Mouse (Mus musculus): ENCODE results near the gene Ncf2.
"Not testable (repeated sequence)": the region's sequence is repeated elsewhere in the genome, so short reads cannot be mapped to it uniquely, and the experiment has no call there.

Gene Ncf2

GRCm38 (mm10) chr1:152799897-152800296 lies at the start of gene Ncf2:
Gene Ncf2, plus strand, starts transcription at chr1:152800194.
- no peak for DNase-seq

- DNase-seq = no peak
Observed at GRCm38 (mm10) chr1:152750312-152750965, 49.6 kb upstream of the Ncf2 start, which contains the start of gene Apobec4. Gene Apobec4, plus strand, starts transcription at chr1:152750551.

DNA sequence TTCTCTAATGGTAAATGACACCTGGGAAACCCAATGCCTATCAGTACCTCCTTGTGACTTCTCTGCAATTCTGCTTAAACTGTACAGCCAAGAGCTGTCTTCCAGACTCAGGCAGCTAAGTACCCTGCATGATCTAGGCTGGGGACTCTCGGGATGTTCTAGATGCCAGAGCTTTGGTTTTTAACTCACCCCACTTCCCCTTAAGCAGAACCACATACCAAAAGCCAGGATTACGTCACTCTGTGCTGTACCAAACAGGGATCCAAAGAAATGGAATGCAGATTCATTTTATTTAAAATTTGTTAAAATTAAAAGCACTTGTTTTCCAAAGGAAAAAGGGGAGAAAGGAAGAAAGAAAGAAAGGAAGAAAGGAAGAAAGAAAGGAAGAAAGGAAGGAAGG lies 38.2 kb upstream of the Ncf2 start:
- no peak for DNase-seq

GRCm38 (mm10) chr1:152766032-152766772 lies 33.8 kb upstream of the Ncf2 start, which contains the start of the genes Rgl1 and Arpc5:
Gene Rgl1, minus strand, starts transcription at chr1:152766351.
Gene Arpc5, plus strand, starts transcription at chr1:152766542.
- DNase-seq = peak; percentile 97

DNA sequence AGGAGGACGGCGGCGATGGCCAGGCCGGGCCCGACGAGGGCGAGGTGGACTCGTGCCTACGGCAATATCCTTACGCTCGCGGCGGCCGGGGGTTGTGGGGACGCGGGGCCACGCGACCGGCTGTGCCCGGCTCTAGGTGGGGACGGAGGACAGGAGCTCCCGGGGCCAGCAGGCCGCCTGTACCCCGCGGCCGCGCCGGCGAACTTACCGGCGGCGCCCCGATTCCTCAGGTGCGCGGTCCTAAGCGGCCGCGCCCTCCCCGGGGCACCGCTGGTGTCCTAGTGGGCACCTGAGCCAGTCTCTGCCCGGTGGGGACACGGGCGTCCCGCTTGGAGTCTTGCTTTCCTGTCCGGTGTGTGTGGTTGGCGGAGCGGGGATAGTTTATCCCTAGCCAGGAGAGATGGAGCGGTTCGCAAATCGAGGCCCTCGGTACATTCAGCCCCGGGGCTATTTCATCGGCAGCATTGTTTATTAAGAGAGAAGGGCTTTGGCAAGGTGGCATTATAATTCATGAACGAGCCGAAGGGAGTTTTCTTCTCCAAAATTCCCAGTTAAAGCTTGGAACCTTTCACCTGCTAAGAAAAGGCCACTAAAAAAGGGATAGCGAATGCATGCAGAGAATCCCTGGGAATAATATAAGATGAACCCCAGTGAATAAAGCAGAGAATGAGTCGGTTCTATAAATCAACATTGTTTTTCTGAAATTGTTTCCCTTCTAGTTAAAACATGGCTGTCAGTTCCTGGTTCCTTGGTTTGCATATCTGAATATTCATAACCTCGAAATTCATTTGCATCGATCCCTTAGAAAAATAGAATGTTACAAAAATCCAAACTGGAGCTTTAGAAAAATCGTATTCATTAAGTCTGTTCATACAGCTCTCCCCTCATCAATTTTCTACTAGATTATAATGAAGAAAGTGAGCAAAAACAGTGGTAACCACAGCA lies 32.9 kb upstream of the Ncf2 start:
- no peak for DNase-seq

DNA sequence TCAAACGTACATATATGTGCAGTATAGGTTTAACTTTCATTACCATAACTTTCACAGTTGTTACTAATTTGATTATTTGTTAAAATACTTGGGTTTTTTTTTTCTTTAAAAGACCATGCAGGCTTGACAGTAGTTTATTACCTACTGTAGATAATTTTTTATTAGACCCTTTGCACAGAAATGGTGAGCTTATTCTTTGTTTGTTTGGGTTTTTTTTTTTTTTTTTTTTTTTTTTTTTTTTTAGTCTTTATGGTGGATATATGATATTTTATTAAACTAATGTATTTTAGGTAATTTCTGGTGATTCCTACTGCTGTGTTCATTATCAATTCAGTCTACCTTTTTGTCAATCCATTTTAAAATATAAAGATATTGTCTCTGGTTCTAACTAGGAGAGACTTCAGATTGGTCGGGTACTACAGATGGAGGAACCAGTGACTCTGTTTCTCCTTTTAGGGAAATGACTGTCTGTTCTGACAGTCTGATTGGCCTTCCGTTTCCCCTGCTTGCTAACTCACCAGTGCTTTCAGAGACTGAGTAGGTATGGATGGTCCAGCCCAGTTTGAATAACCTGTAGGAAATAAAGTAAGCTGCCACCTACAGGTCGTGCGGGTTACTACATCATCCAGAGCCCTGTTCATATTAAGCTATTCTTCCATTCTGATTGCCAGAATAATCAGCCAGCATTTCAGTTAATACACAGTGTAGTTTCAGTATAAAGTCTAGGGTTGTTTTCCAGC lies 32.1 kb upstream of the Ncf2 start:
- DNase-seq = peak; percentile 84

DNA sequence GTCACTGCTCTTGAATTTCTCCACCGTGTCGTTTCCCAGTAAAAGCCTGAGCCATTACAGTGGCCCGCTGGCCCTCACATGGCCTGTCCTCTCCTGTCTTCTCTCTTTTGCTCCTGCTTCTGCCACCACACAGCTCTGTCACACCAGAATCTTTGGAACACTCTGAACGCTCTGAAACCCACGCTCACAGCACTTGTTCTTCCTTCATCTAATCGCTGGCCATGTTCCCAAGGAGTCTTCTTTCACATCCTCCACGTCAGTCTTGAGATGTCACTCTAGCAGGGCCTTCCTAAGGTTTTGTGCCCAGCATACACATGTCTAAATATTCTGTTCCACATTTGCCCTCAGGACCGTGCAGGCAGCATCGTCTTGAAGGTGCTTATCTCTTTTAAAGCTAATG lies 29.0 kb upstream of the Ncf2 start:
- DNase-seq = no peak

GRCm38 (mm10) chr1:152774601-152775000 lies 25.4 kb upstream of the Ncf2 start:
- DNase-seq = not testable (repeated sequence)

- peak; percentile 40 for DNase-seq
Observed at GRCm38 (mm10) chr1:152779071-152779737, 20.8 kb upstream of the Ncf2 start.

DNA sequence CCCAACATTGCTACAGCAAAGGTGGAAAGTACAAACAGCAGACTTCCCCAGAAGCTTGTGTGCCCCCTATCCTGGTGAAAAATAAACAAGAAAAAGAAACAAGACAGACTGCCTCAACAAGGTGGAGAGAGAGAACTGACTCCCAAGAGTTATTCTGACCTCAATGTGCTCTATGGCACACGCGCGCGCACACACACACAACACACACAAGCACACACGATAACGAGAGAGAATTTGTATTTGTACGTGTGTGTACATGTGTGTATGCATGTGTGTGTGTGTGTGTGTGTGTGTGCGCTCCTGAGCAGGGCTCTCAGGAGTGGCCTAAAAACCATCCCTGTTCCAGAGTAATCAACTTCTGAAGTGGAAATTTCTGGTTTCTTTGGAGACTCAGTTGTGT lies 15.4 kb upstream of the Ncf2 start:
- DNase-seq = no peak

GRCm38 (mm10) chr1:152785446-152785845 lies 14.5 kb upstream of the Ncf2 start:
- not testable (repeated sequence) for DNase-seq

GRCm38 (mm10) chr1:152786953-152787352 lies 13.0 kb upstream of the Ncf2 start:
- DNase-seq = no peak

DNA sequence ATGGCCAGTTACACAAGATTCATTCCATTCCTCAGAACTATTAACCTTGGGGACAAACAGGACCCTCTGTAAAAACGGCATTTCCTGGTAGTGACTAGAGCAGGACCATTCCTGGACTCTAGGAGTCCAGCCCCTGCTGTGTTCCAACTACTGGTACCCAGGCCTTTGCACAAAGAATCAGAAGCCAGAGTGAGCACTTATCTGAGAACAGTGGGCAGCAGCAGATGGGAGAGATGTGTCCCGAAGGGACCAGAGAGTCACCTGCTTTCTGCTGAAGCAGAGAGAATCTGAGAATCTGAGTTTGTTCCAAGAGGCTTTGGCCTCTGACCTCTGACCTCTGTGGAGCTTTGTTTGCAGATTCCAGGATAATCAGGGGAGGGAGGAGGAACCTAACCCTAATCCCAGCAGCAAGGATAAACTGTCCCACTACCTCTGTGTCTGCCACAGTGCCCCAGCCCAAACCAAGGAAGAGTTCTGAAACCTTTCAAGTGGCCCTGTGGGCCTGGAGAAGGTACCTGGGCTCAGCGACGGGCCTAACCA lies 11.8 kb upstream of the Ncf2 start:
- DNase-seq = no peak

- DNase-seq = no peak
Observed at GRCm38 (mm10) chr1:152790254-152790653, 9.7 kb upstream of the Ncf2 start.

DNA sequence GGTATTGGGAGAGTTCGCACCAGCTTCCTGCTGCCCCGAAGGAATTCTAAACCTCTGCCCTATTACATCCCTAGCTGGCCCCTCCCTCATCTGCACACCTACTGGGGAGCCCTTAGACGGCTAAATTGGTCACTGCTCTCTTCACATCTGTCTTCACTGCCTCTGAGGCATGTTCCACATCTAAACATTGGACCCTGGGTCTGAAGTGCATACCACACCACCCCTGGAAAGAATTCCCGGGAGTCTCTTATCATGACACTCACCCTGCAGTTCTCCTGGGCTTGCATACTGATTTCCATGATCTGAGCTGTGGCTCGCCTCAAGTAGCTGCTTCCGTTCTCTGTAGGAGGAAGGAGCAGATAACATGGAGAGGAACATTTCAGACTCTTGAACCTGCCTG lies 9.2 kb upstream of the Ncf2 start:
- DNase-seq = no peak

GRCm38 (mm10) chr1:152791269-152791668 lies 8.7 kb upstream of the Ncf2 start:
- DNase-seq = no peak

DNA sequence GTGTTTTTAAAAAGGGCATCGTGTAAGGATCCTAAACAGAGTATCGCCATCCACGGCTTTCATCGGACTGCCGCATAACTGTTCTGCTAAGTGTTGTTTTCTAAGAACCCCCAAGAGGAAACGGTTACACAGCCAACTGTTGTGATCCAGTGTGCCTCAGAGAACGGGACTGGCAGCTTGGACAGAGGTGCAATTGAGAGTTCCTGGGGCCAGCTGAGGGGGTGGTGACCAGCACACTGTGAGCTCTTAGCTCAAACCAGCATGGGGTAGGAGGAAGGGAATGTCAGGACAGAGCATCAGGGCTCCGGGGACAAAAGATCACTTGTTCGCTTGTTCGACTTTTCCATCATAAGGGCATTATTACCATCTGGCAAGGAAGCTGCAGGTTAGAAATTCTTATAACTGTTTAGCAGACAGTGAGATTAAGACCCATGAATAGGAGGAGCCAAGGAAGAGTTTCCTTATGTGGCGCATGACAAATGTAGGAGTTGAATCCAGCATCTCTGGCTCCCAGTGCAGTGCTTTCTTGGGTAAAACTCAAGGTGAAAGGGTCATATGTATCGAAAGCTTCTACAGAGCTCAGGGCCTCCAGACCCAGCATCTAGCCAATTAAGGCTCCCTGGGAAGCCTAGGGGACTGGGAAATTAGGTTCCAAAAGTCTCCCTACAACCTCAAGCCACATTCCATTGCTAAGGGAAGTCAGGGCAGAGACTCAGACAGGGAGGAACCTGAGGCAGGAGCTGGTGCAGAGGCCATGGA lies 7.1 kb upstream of the Ncf2 start:
- DNase-seq = peak; percentile 42

GRCm38 (mm10) chr1:152793495-152794130 lies 6.4 kb upstream of the Ncf2 start:
- DNase-seq = no peak

- DNase-seq = no peak
Observed at GRCm38 (mm10) chr1:152795688-152796255, 4.2 kb upstream of the Ncf2 start.
